Mouse (Mus musculus) adrenal gland, postnatal 14 days (tissue): ENCODE data around the gene Prdx5. TPM values are rescaled to one million over a fixed set of nuclear protein-coding genes. Genes with fewer than 3 reads are reported as not detected.

Source experiments
- DNase-seq: peaks from one replicate; pipeline ENCODE4 v3.0.0; 2021; ENCODE audit warnings: mixed read lengths
- total RNA-seq: library from RNA; stranded (reverse); gene quantifications from 2 replicates; pipeline ENCODE4 v1.2.3, GENCODE M21; 2021

Gene Prdx5
- total RNA-seq, 1 experiment from 2014 or later: 426 TPM

- no peak for DNase-seq
These were observed 27.9 kb upstream of the Prdx5 start for GRCm38 (mm10) chr19:6937541-6938465.

GRCm38 (mm10) chr19:6936299-6936698, 26.4 kb upstream of the Prdx5 start:
- no peak for DNase-seq

DNA sequence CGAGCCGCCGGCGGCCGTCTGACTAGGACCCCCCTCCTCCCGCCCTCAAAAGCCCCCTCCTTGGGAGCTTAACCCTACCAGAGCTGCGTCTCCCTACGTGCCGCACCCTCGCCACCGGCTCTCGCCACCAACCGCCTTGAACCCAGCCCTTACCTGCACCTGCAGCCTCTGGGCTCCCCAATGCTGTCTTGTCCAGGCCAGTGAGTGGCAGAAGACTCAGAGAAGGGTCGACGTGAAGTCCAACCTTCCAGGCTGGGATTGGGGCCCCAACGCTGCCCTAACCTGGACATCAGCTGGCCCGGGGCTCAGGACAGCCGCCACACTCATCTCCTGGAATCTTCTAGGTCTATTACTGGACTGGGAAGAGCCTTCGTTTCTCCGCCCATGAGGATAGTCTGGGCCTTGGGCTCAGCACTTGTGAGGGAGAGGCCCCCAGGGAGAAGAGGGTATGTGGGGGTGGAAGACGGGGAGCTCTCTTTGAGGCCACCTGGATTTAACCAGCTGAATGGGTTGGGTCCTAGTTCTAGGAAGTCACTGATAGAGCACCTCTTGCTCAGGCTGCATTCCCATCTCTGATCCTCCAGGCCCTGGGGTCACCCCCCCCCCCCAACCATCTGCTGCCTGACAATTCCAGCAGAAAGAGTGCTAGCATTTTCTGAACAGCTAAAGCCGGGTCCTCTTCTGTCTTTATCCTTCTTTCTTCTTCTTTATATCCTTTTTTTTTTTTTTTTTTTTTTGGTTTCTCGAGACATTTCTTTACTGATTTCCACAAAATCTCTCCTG, 24.5 kb upstream of the Prdx5 start, which contains the start of gene Kcnk4:
Gene Kcnk4, minus strand, starts transcription at position 321 of the 783 bp plus-strand sequence.
- no peak for DNase-seq

- peak; percentile 62 for DNase-seq
These were observed 23.7 kb upstream of the Prdx5 start for GRCm38 (mm10) chr19:6933436-6934194.

DNA sequence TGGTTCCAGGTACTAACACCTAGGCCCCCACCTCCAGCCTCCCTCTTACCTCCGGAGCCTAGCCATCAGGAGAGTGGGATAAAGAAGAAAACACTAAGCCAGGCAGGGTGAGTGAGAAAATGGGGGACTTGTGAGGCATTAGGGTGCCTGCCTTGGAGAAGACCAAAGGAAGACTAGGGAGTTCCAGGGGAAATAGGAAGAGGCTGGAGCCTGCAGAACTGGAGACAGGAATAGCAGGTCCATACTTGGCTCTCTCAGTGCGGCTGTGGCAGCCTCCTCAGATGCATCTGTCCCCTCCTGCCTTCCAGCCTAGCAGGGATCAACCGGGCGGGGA, 23.2 kb upstream of the Prdx5 start:
- DNase-seq: no peak

DNA sequence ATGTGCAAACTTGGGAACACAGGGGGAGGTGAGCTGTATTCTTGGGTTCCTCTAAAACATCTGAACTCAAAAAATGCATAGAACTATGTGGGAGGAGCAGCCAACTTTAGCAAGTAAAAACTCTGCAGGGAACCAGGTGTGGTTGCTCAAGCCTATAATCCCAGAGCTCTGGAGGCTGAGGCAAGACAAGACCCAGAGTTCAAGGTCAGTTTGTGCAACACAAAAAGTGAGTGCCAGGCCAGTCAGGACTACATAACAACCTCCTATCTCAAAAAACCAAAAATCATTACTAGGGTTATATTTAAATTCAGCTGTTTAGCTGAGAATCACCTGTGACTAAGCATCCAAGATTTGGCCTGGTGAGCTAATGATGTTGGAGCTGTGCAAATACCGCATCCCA, 22.1 kb upstream of the Prdx5 start:
- no peak for DNase-seq

DNA sequence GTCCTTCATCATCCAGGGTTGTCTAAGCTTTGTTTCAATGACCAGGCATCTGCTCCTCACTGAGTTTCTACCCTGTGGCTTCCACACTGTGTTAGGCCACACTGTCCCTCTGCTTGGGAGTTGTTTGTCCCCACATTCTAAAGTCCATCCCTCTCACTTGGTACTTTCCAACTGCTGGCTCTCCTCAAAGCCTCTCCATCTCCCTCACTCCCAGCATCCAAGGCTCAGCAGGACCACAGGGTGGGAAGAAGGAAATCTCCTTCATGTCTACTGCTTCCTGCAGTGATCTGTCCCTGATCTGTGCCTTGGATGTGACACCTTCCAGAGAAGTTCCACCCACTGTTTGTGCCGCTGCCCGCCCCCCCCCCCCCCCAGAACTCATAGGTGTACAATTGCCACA, 21.1 kb upstream of the Prdx5 start:
- DNase-seq: no peak

GRCm38 (mm10) chr19:6928080-6928479, 18.2 kb upstream of the Prdx5 start:
- DNase-seq: no peak

- DNase-seq: peak; percentile 64
These were observed 16.8 kb upstream of the Prdx5 start for GRCm38 (mm10) chr19:6926559-6927255.

DNA sequence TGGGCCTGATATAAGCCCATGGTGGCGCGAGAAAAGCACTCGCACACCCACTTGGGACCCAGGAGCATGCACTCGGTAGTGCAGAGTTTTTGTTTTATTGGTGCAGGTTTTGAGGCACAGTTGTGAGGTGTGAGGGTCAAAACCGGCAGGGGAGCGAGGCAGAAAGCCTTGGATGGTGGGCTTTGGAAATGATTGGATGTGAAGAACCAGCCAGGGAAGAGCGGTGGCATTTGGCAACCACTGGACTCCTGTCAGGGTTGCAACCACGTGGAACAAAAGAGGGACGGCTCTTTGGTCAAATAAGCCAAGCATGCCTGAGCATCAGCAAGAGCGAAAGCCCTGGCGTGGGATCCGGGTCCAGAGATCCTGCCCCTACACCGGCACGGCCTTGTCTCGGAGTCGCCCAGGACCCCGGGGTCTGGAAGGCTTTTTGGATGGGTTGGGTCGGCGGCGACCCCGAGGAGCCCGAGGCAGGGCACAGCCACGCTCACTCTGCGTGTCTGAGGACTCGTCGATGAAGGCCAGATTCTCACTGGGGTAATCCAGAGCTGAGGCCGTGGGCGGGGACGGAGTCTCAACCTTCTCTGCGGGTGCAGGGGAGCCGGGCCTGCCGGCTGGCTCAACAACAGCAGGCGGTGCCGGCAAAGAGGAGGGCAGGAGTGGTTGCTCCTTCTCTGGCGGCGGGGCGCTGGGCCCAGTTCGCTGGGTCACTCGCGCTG, 15.9 kb upstream of the Prdx5 start:
- DNase-seq: no peak

DNA sequence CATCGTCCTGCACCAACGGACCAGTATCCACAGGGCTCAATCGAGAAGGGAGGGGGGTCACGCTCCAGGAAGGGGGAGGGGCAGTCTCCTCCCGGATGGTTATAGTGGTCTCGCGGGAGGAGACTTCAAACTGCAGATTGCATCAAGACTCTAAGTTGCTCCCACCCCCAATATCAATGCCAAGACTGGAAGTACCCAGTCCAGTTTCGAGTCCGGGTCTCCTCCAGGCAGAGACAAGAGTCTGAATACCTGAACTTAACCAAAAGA, 15.3 kb upstream of the Prdx5 start, which contains the start of gene Catsperz:
Gene Catsperz, minus strand, starts transcription at position 74 of the 267 bp plus-strand sequence.
- no peak for DNase-seq

GRCm38 (mm10) chr19:6924461-6925306, 14.8 kb upstream of the Prdx5 start:
- DNase-seq: peak; percentile 93

DNA sequence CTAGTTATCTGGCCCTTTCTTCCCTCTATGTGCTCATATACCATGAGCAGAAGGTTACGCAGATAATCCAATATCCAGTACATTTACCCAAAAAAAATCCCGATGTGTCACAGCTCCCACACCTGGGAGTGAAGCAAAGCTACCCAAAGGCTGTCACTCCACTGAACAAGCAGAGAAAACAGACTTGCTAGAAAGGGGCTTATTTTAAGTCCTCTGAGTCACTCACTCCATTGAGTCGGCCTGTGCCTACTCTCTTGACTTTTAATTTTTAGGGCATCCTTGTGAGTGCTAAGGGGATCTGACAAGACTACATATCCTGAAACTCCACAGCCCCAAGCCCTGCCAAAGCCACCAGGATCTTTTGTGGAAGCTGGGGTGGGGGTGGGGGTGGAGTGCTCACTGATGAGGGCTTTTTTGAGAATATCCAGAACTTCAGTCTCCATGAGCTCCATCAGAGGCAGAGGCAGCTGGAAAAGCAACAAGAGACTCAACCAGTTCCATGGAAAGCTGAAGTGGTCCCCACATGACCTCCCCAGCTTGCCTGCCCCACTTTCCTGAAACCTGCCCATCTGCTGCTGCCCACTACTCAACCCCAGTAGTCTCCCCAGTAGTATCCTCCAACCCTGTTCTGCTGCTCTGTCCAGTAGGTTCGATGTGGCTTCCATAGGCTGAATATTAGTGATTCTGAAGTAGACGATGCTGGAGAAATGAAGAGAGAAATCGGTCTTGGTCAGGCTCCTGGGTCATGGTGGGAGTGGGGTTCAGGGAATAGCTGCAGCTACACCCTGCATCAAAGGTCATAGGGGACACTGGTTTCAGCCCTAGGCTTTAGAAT, 13.2 kb upstream of the Prdx5 start:
- DNase-seq: no peak

DNA sequence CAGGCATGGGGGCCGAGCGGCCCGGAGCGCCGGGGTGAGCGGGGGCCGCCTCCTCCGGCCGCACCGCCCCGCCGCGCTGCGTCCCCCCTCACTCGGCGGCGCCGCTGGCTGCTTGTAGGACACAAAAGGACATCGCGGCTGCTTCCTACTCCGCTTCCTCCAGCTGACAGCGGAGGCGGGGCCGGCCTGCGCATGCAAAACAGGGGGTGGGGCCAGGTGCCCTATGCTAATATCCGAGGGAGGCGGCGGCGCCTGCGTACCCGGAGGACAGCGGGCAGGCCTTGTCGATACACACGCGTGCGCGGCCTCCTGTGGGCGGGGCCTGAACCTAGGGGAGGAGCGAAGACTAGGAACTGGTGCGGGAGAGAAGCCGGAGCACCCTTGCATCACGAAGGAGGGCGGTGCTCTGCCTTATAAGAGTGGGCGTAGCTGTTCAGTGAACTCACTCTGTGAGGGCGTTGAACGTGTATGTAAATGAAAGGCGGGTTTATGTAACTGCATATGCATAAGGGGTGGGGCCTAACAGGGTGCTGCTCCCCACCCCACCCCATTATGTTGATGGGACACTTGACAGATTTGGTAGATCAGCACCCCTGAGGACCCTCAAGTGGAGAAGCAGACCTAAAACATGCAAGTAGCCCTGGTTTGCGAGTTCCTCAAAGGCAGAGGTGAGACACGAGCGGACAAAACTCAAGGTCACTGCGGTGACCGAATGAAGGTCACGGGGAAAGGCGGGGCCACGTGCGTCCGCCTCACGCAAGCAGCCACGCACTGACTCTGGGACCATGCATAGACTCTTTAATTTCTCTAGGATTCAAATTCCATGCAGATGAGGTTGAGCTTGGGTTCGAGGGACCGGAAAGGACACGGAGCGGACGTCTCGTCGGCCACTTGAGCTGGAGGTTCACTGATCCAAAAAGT, 12.0 kb upstream of the Prdx5 start, which contains the start of gene Esrra:
Gene Esrra, minus strand, starts transcription at position 167 of the 921 bp plus-strand sequence.
- DNase-seq: peak; percentile 100

DNA sequence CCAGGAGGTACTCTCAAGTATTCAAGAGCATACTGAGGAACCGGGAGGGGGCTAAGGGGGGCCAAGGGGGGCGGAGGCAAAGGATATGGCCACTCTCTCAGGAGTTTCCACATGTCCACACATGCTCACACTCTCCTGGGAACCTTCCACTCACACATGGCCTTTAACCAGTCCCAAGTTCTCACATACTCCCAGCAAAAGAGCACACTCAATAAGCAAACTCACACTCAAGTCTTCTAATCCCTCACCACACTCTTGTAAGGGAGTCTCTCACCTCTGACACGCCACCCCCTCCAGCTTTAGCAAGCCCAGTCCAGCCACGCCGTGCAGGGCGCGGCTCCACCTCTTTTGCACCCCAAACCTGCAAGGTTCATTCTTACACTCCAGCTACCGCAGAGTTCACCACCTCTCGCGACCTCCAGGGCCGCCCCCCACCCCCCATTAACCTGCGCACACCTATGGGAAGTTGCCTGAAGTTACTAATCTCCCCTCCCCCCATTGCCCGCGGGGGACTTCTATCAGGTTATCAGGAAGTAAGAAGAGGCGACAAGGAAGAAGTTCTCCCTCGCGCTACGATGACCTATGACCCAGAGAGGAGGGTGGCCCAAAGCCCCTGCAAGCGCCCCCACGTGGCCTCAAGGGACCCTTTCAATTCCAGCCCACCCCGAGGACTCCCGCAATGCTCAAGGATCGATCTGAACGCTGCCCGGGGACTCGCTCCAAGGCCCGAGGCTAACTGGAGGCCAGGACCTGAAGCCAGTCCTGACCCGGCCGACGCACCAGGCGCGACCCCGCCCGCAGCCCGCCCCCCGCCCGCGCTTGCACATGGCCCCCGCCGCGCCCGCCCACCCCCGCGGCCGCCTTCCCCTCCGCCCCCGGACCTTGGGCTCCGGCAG, 11.1 kb upstream of the Prdx5 start:
- DNase-seq: peak; percentile 67

GRCm38 (mm10) chr19:6919876-6920740, 10.2 kb upstream of the Prdx5 start:
- DNase-seq: peak; percentile 84
